Mouse (Mus musculus) CD4-positive, CD25-positive, alpha-beta regulatory T cell (primary cell): ENCODE data around the gene Tex22. TPM values are rescaled to one million over a fixed set of nuclear protein-coding genes. Genes with fewer than 3 reads are reported as not detected.

Source experiments
- polyA plus RNA-seq: library from polyadenylated mRNA; unstranded; fragments of 100-300 nt; shearing (Covaris generic); gene quantifications from one replicate; pipeline ENCODE4 v1.2.1, GENCODE M21; 2017

The Tex22 gene
- polyA plus RNA-seq, result 0.53 TPM

DNA sequence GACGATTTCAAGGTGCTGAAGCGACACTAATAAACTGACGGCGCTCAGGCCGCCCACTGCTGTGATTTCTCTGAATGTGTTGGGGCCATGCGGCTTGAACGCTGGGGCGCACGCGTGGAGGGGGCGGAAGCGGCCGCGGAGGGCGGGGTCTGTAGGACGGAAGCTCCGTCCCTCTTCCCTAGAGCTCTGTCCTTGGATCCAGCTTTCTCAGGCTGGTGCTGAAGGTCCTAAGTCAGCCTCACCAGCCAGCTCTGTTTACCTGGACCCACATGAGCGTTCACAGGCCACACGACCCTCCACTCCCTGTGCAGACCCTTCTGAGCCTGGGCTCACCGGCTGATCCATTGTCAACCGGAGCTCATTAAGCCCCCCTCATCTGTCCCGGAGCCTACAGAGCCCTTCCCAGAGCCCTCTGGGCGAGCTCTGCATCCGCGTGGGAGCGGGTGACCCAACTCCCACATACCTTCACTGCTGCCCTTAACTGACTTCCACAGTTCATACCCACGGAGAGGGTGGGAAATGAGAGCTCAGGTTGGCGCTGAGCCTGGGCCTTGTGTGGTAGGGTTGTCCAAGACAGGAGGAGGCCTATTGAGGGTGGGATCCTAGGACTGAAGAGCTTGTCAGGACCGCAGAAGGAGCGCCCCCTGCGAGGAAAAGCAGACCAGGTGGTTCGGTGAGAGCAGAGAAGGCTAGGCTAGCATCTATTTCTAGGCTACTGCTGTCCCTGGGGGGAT lies at the start of gene Tex22:
Gene Tex22, plus strand, starts transcription at position 174 of the 734 bp plus-strand sequence.

DNA sequence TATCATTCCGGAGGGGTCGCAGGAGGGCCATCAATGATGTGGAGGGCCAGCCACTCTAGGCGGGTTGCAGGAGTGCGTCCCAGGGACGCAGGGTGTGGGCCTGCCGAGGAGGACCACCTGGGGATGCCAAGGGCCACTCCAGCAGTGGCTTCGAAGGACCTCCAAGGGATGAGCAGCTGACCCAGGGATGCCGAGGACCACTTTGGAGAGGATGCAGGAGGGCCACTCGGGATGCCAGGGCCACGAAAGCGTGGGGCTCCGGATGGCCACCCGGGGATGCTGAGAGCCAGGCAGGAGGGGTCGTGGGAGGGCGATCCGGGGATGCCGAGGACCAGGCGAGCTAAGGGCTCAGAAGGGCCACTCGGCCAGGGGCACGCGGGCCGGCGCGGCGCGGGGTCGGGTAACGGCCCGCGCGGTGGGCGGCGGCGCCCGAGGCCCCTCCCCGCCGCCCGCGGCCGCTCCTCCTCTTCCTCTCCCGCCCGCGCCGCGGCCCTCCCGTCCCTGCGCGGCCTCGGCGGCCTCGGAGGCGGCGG lies 23.5 kb downstream of the Tex22 start, which contains the start of gene Mta1:
Gene Mta1, plus strand, starts transcription at position 530 of the 533 bp plus-strand sequence.

Other genes starting within 250 kb of the Tex22 start
- gene Cdca4, start 245.1 kb upstream of the Tex22 start, polyA plus RNA-seq, result 82.5 TPM
- 37.1 TPM for gene Gpr132, start 206.3 kb upstream of the Tex22 start, polyA plus RNA-seq
- 2.7 TPM for gene Jag2, start 144.7 kb upstream of the Tex22 start, polyA plus RNA-seq
- 50.0 TPM for gene Nudt14, start 132.4 kb upstream of the Tex22 start, polyA plus RNA-seq
- gene Btbd6, start 98.0 kb upstream of the Tex22 start, polyA plus RNA-seq, result 60.3 TPM
- gene Brf1, start 73.8 kb upstream of the Tex22 start, polyA plus RNA-seq, result 183 TPM
- gene Pacs2, start 60.0 kb upstream of the Tex22 start, polyA plus RNA-seq, result 31.0 TPM
- 41.2 TPM for gene Mta1, start 23.8 kb downstream of the Tex22 start, polyA plus RNA-seq
- gene Crip2, start 65.7 kb downstream of the Tex22 start, polyA plus RNA-seq, result 4.0 TPM
- gene Crip1, start 71.8 kb downstream of the Tex22 start, polyA plus RNA-seq, result 1,078 TPM
- 9.5 TPM for gene Tedc1, start 81.9 kb downstream of the Tex22 start, polyA plus RNA-seq
- 0.74 TPM for gene Tmem121, start 111.4 kb downstream of the Tex22 start, polyA plus RNA-seq